Mouse (Mus musculus) embryonic facial prominence, embryonic 11.5 days (tissue): ENCODE measurements around the gene St7. TPM values are rescaled to one million over a fixed set of nuclear protein-coding genes. Genes with fewer than 3 reads are reported as not detected.
A peak's percentile ranks its signal among the peaks of the same experiment; 100 is the strongest.

Source experiments
- ATAC-seq: fragments of 200-750 bp; cut with Nextera tagmentation; replicated peaks from 2 replicates; pipeline ENCODE4 v1.8.0; 2017; ENCODE audit warnings: low read depth; ENCODE audit not compliant: insufficient number of reproducible peaks, low FRiP score, low TSS enrichment
- DNase-seq: peaks from one replicate; pipeline ENCODE4 v3.0.0-alpha.2; 2015; ENCODE audit warnings: low spot score
- H3K27ac ChIP-seq: fragments of 300-500 bp; sonication (generic); replicated peaks from 2 replicates; pipeline ENCODE4 v1.5.1; 2014; ENCODE audit warnings: mild to moderate bottlenecking, low read depth, low read length, control low read depth
- H3K27me3 ChIP-seq: fragments of 300-500 bp; sonication (generic); 2 replicates; pipeline ENCODE4 v1.6.1; 2014; ENCODE audit warnings: mild to moderate bottlenecking, low read length, moderate library complexity, mixed read lengths; ENCODE audit not compliant: control insufficient read depth, insufficient read depth
- H3K36me3 ChIP-seq: fragments of 300-500 bp; sonication (generic); replicated peaks from 2 replicates; pipeline ENCODE4 v1.6.1; 2014; ENCODE audit warnings: low read depth, mild to moderate bottlenecking, low read length, moderate library complexity, mixed read lengths; ENCODE audit not compliant: control insufficient read depth, insufficient read depth
- H3K4me1 ChIP-seq: fragments of 300-500 bp; sonication (generic); 2 replicates; pipeline ENCODE4 v1.6.1; 2014; ENCODE audit warnings: low read length, mixed read lengths; ENCODE audit not compliant: control insufficient read depth, insufficient read depth
- H3K4me2 ChIP-seq: fragments of 300-500 bp; sonication (generic); 2 replicates; pipeline ENCODE4 v1.6.1; 2014; ENCODE audit warnings: low read depth, mild to moderate bottlenecking, control low read depth, low read length, moderate library complexity
- H3K4me3 ChIP-seq: fragments of 300-500 bp; sonication (generic); 2 replicates; pipeline ENCODE4 v1.5.1; 2014; ENCODE audit warnings: low read depth, low read length, control low read depth
- H3K9ac ChIP-seq: fragments of 300-500 bp; sonication (generic); replicated peaks from 2 replicates; pipeline ENCODE4 v1.6.1; 2014; ENCODE audit warnings: mild to moderate bottlenecking, control low read depth, low read length
- H3K9me3 ChIP-seq: fragments of 300-500 bp; sonication (generic); replicated peaks from 2 replicates; pipeline ENCODE4 v1.6.1; 2016; ENCODE audit warnings: mild to moderate bottlenecking, low read length, inconsistent platforms, mixed read lengths; ENCODE audit not compliant: control insufficient read depth
- WGBS: fragments of 180-500 bp; shearing (Covaris S2); extraction: QIAGEN DNeasy Blood & Tissue Kit; methylation state at CpG from one replicate; pipeline ENCODE4 v1.1.7; 2014; 5-methylcytosine and 5-hydroxymethylcytosine counted together
- polyA plus RNA-seq: library from polyadenylated mRNA; unstranded; fragments of >200 nt; fragmentation: Nextera tagmentation; extraction: Ambion mirVana; gene quantifications from 2 replicates; pipeline ENCODE4 v1.2.1, GENCODE M21; 2014

St7 gene
- polyA plus RNA-seq, 1 experiment from 2014 or later = 25.5 TPM

GRCm38 (mm10) chr6:17859564-17859963 lies 166.8 kb downstream of the St7 start:
- Histone ChIP-seq H3K4me2 (no peak overlapping the region), H3K27me3 (no peaks in the 10 kb centered on the region), H3K9me3 (no peaks in the 10 kb centered on the region), H3K36me3 (no peaks in the 10 kb centered on the region), H3K9ac (no peak overlapping the region), H3K4me3 (no peak overlapping the region), H3K27ac (no peak overlapping the region), H3K4me1 (no peaks in the 10 kb centered on the region)
- 94% methylated on average over 1 of the region's 1 CpGs for WGBS
- no peak for DNase-seq
- no peak for ATAC-seq

GRCm38 (mm10) chr6:17860463-17860862 lies 167.7 kb downstream of the St7 start:
- Histone ChIP-seq H3K9ac (no peak overlapping the region), H3K4me3 (no peak overlapping the region), H3K36me3 (no peaks in the 10 kb centered on the region), H3K27ac (no peak overlapping the region), H3K4me2 (no peak overlapping the region), H3K4me1 (no peaks in the 10 kb centered on the region), H3K27me3 (no peaks in the 10 kb centered on the region), H3K9me3 (no peaks in the 10 kb centered on the region)
- ATAC-seq (no peak), DNase-seq (no peak)
- WGBS = 85% methylated on average over 1 of the region's 1 CpGs

- Histone ChIP-seq H3K36me3 (no peaks in the 10 kb centered on the region; the same call in 1 of the 2 replicates), H3K27me3 (no peaks in the 10 kb centered on the region), H3K4me1 (no peaks in the 10 kb centered on the region), H3K9me3 (no peaks in the 10 kb centered on the region), H3K4me3 (no peak overlapping the region), H3K27ac (no peak overlapping the region), H3K9ac (no peak overlapping the region), H3K4me2 (no peak overlapping the region)
- 61% methylated on average over 1 of the region's 1 CpGs for WGBS
- ATAC-seq (no peak), DNase-seq (no peak)
These were observed 175.1 kb downstream of the St7 start for GRCm38 (mm10) chr6:17867796-17868195.

- no peak for DNase-seq
- no peak overlapping the region for H3K27ac ChIP-seq
- H3K4me3 ChIP-seq = no peak overlapping the region
- 91% methylated on average over 3 of the region's 3 CpGs for WGBS
- ATAC-seq = no peak
- H3K36me3 ChIP-seq = no peaks in the 10 kb centered on the region; the same call in 1 of the 2 replicates
- H3K4me2 ChIP-seq = no peak overlapping the region
- H3K27me3 ChIP-seq = no peaks in the 10 kb centered on the region
- no peak overlapping the region for H3K9ac ChIP-seq
- no peaks in the 10 kb centered on the region for H3K4me1 ChIP-seq
- no peaks in the 10 kb centered on the region for H3K9me3 ChIP-seq
These were observed 179.2 kb downstream of the St7 start for GRCm38 (mm10) chr6:17871831-17872372.

GRCm38 (mm10) chr6:17875606-17876005 lies 182.9 kb downstream of the St7 start:
- no peak overlapping the region for H3K4me2 ChIP-seq
- DNase-seq (no peak), ATAC-seq (no peak)
- H3K27ac ChIP-seq = no peak overlapping the region
- H3K36me3 ChIP-seq = no peaks in the 10 kb centered on the region
- 80% methylated on average over 7 of the region's 7 CpGs for WGBS
- H3K4me3 ChIP-seq = no peak overlapping the region
- no peaks in the 10 kb centered on the region for H3K27me3 ChIP-seq
- no peaks in the 10 kb centered on the region for H3K9me3 ChIP-seq
- H3K4me1 ChIP-seq = no peaks in the 10 kb centered on the region
- no peak overlapping the region for H3K9ac ChIP-seq

- Histone ChIP-seq H3K4me3 (no peak overlapping the region), H3K4me2 (no peak overlapping the region), H3K9me3 (no peaks in the 10 kb centered on the region), H3K27ac (no peak overlapping the region), H3K9ac (no peak overlapping the region), H3K27me3 (no peaks in the 10 kb centered on the region), H3K4me1 (no peaks in the 10 kb centered on the region), H3K36me3 (no peaks in the 10 kb centered on the region)
- 86% methylated on average over 3 of the region's 3 CpGs for WGBS
- no peak for ATAC-seq
- DNase-seq = peak; percentile 15
These were observed 183.4 kb downstream of the St7 start for GRCm38 (mm10) chr6:17876023-17876613.

GRCm38 (mm10) chr6:17876670-17877179 lies 184.0 kb downstream of the St7 start:
- no peak for ATAC-seq
- H3K4me1 ChIP-seq = no peaks in the 10 kb centered on the region
- H3K27ac ChIP-seq = no peak overlapping the region
- WGBS = 67% methylated on average over 7 of the region's 7 CpGs
- no peak for DNase-seq
- H3K4me2 ChIP-seq = no peak overlapping the region
- no peaks in the 10 kb centered on the region for H3K27me3 ChIP-seq
- H3K36me3 ChIP-seq = no peaks in the 10 kb centered on the region
- no peaks in the 10 kb centered on the region for H3K9me3 ChIP-seq
- H3K9ac ChIP-seq = no peak overlapping the region
- no peak overlapping the region for H3K4me3 ChIP-seq

- no peak for DNase-seq
- Histone ChIP-seq H3K4me2 (no peak overlapping the region), H3K27me3 (no peaks in the 10 kb centered on the region), H3K9me3 (no peaks in the 10 kb centered on the region), H3K4me3 (no peak overlapping the region), H3K9ac (no peak overlapping the region), H3K27ac (no peak overlapping the region), H3K4me1 (no peaks in the 10 kb centered on the region), H3K36me3 (no peaks in the 10 kb centered on the region)
- ATAC-seq = no peak
These were observed 190.2 kb downstream of the St7 start for GRCm38 (mm10) chr6:17882943-17883342.
